9 mouse cellular contexts compared by ENCODE assay signal in the genomic region with DNA sequence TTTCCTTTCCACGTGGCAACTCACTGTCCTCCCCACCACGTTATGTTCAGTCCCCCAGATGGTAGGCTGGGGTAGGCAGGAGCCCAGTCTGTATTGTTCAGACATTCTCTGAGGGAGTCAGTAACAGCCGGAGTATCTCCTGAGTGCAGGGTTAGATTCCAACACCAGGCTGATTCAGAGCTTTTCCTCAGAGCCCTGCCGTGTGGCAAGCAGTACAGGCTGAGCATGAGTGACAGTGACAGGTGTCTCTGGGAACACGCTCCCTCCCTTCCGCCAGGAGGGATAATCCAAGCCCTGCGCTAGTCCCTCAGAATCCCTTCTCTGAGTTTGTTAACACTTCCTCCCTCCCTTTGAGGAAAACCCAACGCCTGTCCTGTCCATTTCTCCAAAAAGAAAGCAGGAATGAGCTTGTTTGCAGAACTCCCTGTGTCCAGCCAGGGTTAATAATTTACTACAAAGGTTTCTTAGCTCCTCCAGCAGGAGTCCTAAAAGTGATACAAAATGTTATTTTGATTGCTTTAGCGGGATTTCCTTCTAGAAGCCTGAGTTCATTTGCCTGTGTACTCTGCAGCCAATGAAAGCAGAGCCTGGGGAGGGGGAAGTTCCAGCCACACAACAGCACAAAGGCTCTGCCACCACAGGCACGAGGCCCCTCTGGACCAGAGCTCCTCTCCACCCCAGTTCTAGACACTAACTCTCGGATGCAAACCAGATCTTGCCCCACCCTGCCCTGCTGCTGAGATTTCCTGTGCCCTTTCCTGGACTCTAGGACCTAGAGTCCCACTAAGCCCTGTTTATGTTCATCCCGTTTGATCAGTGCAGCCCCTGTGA.
A peak's percentile ranks its signal among the peaks of the same experiment; 100 is the strongest.
DNase-seq lines count a peak whose midpoint lies in the region; ATAC-seq and TF ChIP-seq lines count a peak whose summit lies in the region.
"Had no signal": no experiment of that assay in that cellular context is flagged by ENCODE, and none has a peak within 500 bp of the region (broad histone marks: within the 10 kb centered on the region; RNA-seq: fewer than 3 reads in every experiment).

No protein-coding gene starts in this region.

- no peak overlapping the region for H3K4me3 ChIP-seq in liver, adult 2 months (ENCODE audit: insufficient read depth, low read depth, low read length)
- no peak overlapping the region for H3K4me3 ChIP-seq in kidney, embryonic 14.5 days (ENCODE audit: low read length)

- H3K9ac ChIP-seq in liver, adult 2 months (ENCODE audit: low read depth, low read length) = no peak overlapping the region
- no peak overlapping the region for H3K9ac ChIP-seq in kidney, embryonic 14.5 days (ENCODE audit: low read depth, low read length)

- no peak overlapping the region for H3K27ac ChIP-seq in liver, adult 2 months (replicated peaks; ENCODE audit: insufficient read depth, low read depth, low read length)
- no peak overlapping the region for H3K27ac ChIP-seq in kidney, embryonic 14.5 days (ENCODE audit: low read depth, low read length)

- WGBS in liver, adult 2 months = 10% methylated on average over 12 of the region's 12 CpGs
- WGBS in kidney, embryonic 14.5 days = 16% methylated on average over 12 of the region's 12 CpGs

- no peak for TF ChIP-seq POLR2A in liver, adult 2 months (IDR thresholded peaks at IDR 0.05; ENCODE audit: extremely low read depth, insufficient read depth, low read length)

- no peaks in the 10 kb centered on the region for H3K27me3 ChIP-seq in liver, adult 2 months (ENCODE audit: control insufficient read depth, insufficient read depth, low read length)
- no peaks in the 10 kb centered on the region for H3K27me3 ChIP-seq in kidney, embryonic 14.5 days (ENCODE audit: control insufficient read depth, insufficient read depth, low read length)

- TF ChIP-seq CTCF in liver, adult 2 months (IDR thresholded peaks at IDR 0.05; ENCODE audit: low read depth, low read length) = no peak

- ATAC-seq in kidney, embryonic 14.5 days (ENCODE audit: low FRiP score, low TSS enrichment) = 0 out of 2 replicates have a peak, but pooled peaks have one; percentile 43
- no peak for ATAC-seq in erythroid progenitor cell, adult 5-6 weeks (replicated peaks; ENCODE audit: low FRiP score, poor library complexity, severe bottlenecking)
- ATAC-seq: Patski had no signal

- H3K36me3 ChIP-seq in liver, adult 2 months (ENCODE audit: control insufficient read depth, insufficient read depth, low read length) = no peaks in the 10 kb centered on the region
- no peaks in the 10 kb centered on the region for H3K36me3 ChIP-seq in kidney, embryonic 14.5 days (ENCODE audit: control insufficient read depth, insufficient read depth, low read length)

- H3K79me2 ChIP-seq in liver, adult 2 months (ENCODE audit: control insufficient read depth, insufficient read depth, low read length) = no peaks in the 10 kb centered on the region

- H3K9me3 ChIP-seq in kidney, embryonic 14.5 days (ENCODE audit: control insufficient read depth, low read length) = no peaks in the 10 kb centered on the region

- peak overlapping the region; percentile 1; the same call in 1 of the 2 replicates for H3K4me2 ChIP-seq in kidney, embryonic 14.5 days (replicated peaks; ENCODE audit: low read depth, low read length)

- peak; percentile 18 to 30 for DNase-seq in cerebellum, postnatal 14 days
- no peak for DNase-seq in cerebellum, adult 11 months
- DNase-seq in liver, adult 2 months (ENCODE audit: extremely low read depth, low read depth, low spot score) = peak; percentile 64
- no peak for DNase-seq in liver
- peak; percentile 46 for DNase-seq in retina, embryonic 14.5 days (ENCODE audit: low spot score)
- DNase-seq in layer of hippocampus, postnatal 14 days (ENCODE audit: low spot score in 2 of 2) = no peak

- H3K4me1 ChIP-seq in liver, adult 2 months (ENCODE audit: control insufficient read depth, insufficient read depth, low read length) = peaks cover 3% of the 10 kb centered on the region; the same call in 1 of the 2 replicates
- H3K4me1 ChIP-seq in kidney, embryonic 14.5 days (ENCODE audit: control insufficient read depth, insufficient read depth, low read length) = 0 out of 2 replicates have a peak, but pooled peaks cover 4% of the 10 kb centered on the region

Comparison
In these comparisons a context has a peak if more than half of its experiments do, and no peak if none do; other contexts are left out.
1. DNase-seq: peak in cerebellum, postnatal 14 days (2 of 2), liver, adult 2 months (single experiment) and retina, embryonic 14.5 days (single experiment); none in cerebellum, adult 11 months (single experiment), liver (single experiment) and layer of hippocampus, postnatal 14 days (0 of 2).